Mouse (Mus musculus): Measurements from ENCODE around the gene D16Ertd472e.

- TF ChIP-seq POLR2A (IDR thresholded peaks at IDR 0.05; ENCODE audit: low read depth, low read length) (no peak), CTCF (conservative IDR thresholded peaks at IDR 0.05; ENCODE audit: insufficient read depth, insufficient read length, low read depth, low read length) (no peak)
Measured at GRCm38 (mm10) chr16:78606202-78606601, 29.7 kb upstream of the D16Ertd472e start.
